Mouse (Mus musculus) neural tube, embryonic 11.5 days (tissue): ENCODE measurements around the gene Zfp64. TPM values are rescaled to one million over a fixed set of nuclear protein-coding genes. Genes with fewer than 3 reads are reported as not detected.
A peak's percentile ranks its signal among the peaks of the same experiment; 100 is the strongest.

Source experiments
- ATAC-seq: fragments of 200-750 bp; cut with Nextera tagmentation; 2 replicates; pipeline ENCODE4 v1.8.0; 2017; ENCODE audit warnings: moderate number of reproducible peaks, mild to moderate bottlenecking, moderate TSS enrichment, moderate library complexity; ENCODE audit not compliant: insufficient read depth, low FRiP score, low TSS enrichment
- DNase-seq: peaks from one replicate; pipeline ENCODE4 v3.0.0-alpha.2; 2015; ENCODE audit warnings: low spot score
- H3K27ac ChIP-seq: fragments of 300-500 bp; sonication (generic); 2 replicates; pipeline ENCODE4 v1.5.1; 2014; ENCODE audit warnings: low read depth, mild to moderate bottlenecking, low read length
- H3K27me3 ChIP-seq: fragments of 300-500 bp; sonication (generic); 2 replicates; pipeline ENCODE4 v1.6.1; 2014; ENCODE audit warnings: mild to moderate bottlenecking, low read length, mixed read lengths; ENCODE audit not compliant: control insufficient read depth, insufficient read depth
- H3K36me3 ChIP-seq: fragments of 300-500 bp; sonication (generic); 2 replicates; pipeline ENCODE4 v1.6.1; 2014; ENCODE audit warnings: mild to moderate bottlenecking, low read length, moderate library complexity, mixed read lengths; ENCODE audit not compliant: control insufficient read depth, insufficient read depth
- H3K4me1 ChIP-seq: fragments of 300-500 bp; sonication (generic); 2 replicates; pipeline ENCODE4 v1.6.1; 2014; ENCODE audit warnings: low read length, mixed read lengths; ENCODE audit not compliant: control insufficient read depth, insufficient read depth
- H3K4me2 ChIP-seq: fragments of 300-500 bp; sonication (generic); 2 replicates; pipeline ENCODE4 v1.6.1; 2014; ENCODE audit warnings: low read depth, mild to moderate bottlenecking, moderate library complexity
- H3K4me3 ChIP-seq: fragments of 300-500 bp; sonication (generic); 2 replicates; pipeline ENCODE4 v1.5.1; 2014; ENCODE audit warnings: low read depth, low read length
- H3K9ac ChIP-seq: fragments of 300-500 bp; sonication (generic); 2 replicates; pipeline ENCODE4 v1.6.1; 2014; ENCODE audit warnings: mild to moderate bottlenecking, low read length
- H3K9me3 ChIP-seq: fragments of 300-500 bp; sonication (generic); 2 replicates; pipeline ENCODE4 v1.6.1; 2016; ENCODE audit warnings: low read length; ENCODE audit not compliant: control insufficient read depth
- WGBS: fragments of 180-500 bp; shearing (Covaris S2); extraction: QIAGEN DNeasy Blood & Tissue Kit; methylation state at CpG from one replicate; pipeline ENCODE4 v1.1.7; 2014; 5-methylcytosine and 5-hydroxymethylcytosine counted together
- polyA plus RNA-seq: library from polyadenylated mRNA; unstranded; fragments of >200 nt; fragmentation: Nextera tagmentation; extraction: Ambion mirVana; gene quantifications from 2 replicates; pipeline ENCODE4 v1.2.1, GENCODE M21; 2014

Zfp64 gene
- polyA plus RNA-seq, 1 experiment from 2014 or later, result 35.1 TPM

GRCm38 (mm10) chr2:168912901-168913721, 42.3 kb downstream of the Zfp64 start:
- Histone ChIP-seq H3K27me3 (peaks cover 30% of the 10 kb centered on the region), H3K36me3 (no peaks in the 10 kb centered on the region), H3K4me1 (peaks cover 15% of the 10 kb centered on the region), H3K27ac (no peak overlapping the region), H3K4me3 (peak overlapping the region; percentile 52), H3K4me2 (peak overlapping the region; percentile 96), H3K9ac (peak overlapping the region; percentile 35; the same call in 1 of the 2 replicates), H3K9me3 (no peaks in the 10 kb centered on the region)
- 0 out of 2 replicates have a peak, but pooled peaks have one; percentile 10 for ATAC-seq
- 1% methylated on average over 31 of the region's 31 CpGs for WGBS
- no peak for DNase-seq

- DNase-seq (peak; percentile 58), ATAC-seq (peak; percentile 49; the same call in 1 of the 2 replicates)
- Histone ChIP-seq H3K36me3 (no peaks in the 10 kb centered on the region), H3K9me3 (no peaks in the 10 kb centered on the region), H3K4me1 (peaks cover 15% of the 10 kb centered on the region), H3K27ac (no peak overlapping the region), H3K4me2 (peak overlapping the region; percentile 96), H3K4me3 (peak overlapping the region; percentile 52), H3K9ac (peak overlapping the region; percentile 35), H3K27me3 (peaks cover 30% of the 10 kb centered on the region)
- WGBS, result 0% methylated on average over 69 of the region's 70 CpGs
Measured at GRCm38 (mm10) chr2:168912051-168912891, 43.1 kb downstream of the Zfp64 start.

GRCm38 (mm10) chr2:168911527-168911926, 43.9 kb downstream of the Zfp64 start:
- H3K36me3 ChIP-seq, result no peaks in the 10 kb centered on the region
- DNase-seq (no peak), ATAC-seq (no peak)
- H3K9ac ChIP-seq, result no peak overlapping the region; the same call in 1 of the 2 replicates
- peaks cover 30% of the 10 kb centered on the region for H3K27me3 ChIP-seq
- H3K9me3 ChIP-seq, result no peaks in the 10 kb centered on the region
- no peak overlapping the region for H3K27ac ChIP-seq
- peaks cover 15% of the 10 kb centered on the region for H3K4me1 ChIP-seq
- peak overlapping the region; percentile 52 for H3K4me3 ChIP-seq
- WGBS, result 3% methylated on average over 19 of the region's 19 CpGs
- H3K4me2 ChIP-seq, result peak overlapping the region; percentile 96

- Histone ChIP-seq H3K9me3 (no peaks in the 10 kb centered on the region), H3K4me2 (no peak overlapping the region), H3K4me3 (no peak overlapping the region), H3K27ac (no peak overlapping the region), H3K4me1 (peaks cover 10% of the 10 kb centered on the region), H3K9ac (no peak overlapping the region), H3K36me3 (no peaks in the 10 kb centered on the region), H3K27me3 (peaks cover 6% of the 10 kb centered on the region)
- WGBS, result 51% methylated on average over 11 of the region's 11 CpGs
- no peak for DNase-seq
- no peak for ATAC-seq
Measured at GRCm38 (mm10) chr2:168906022-168906421, 49.4 kb downstream of the Zfp64 start.

GRCm38 (mm10) chr2:168904846-168905245, 50.5 kb downstream of the Zfp64 start:
- Histone ChIP-seq H3K9ac (no peak overlapping the region), H3K4me3 (no peak overlapping the region), H3K27me3 (no peaks in the 10 kb centered on the region), H3K27ac (no peak overlapping the region), H3K9me3 (no peaks in the 10 kb centered on the region), H3K4me2 (no peak overlapping the region), H3K4me1 (0 out of 2 replicates have a peak, but pooled peaks cover 4% of the 10 kb centered on the region), H3K36me3 (no peaks in the 10 kb centered on the region)
- ATAC-seq (no peak), DNase-seq (no peak)
- 66% methylated on average over 3 of the region's 3 CpGs for WGBS

- H3K4me3 ChIP-seq, result no peak overlapping the region
- WGBS, result 19% methylated on average over 9 of the region's 9 CpGs
- H3K9ac ChIP-seq, result no peak overlapping the region
- ATAC-seq (no peak), DNase-seq (peak; percentile 80)
- no peaks in the 10 kb centered on the region for H3K9me3 ChIP-seq
- 0 out of 2 replicates have a peak, but pooled peaks cover 4% of the 10 kb centered on the region for H3K4me1 ChIP-seq
- no peaks in the 10 kb centered on the region for H3K36me3 ChIP-seq
- H3K27me3 ChIP-seq, result no peaks in the 10 kb centered on the region
- H3K27ac ChIP-seq, result no peak overlapping the region
- no peak overlapping the region for H3K4me2 ChIP-seq
Measured at GRCm38 (mm10) chr2:168904188-168904587, 51.2 kb downstream of the Zfp64 start.

- H3K27me3 ChIP-seq, result no peaks in the 10 kb centered on the region
- no peaks in the 10 kb centered on the region for H3K9me3 ChIP-seq
- H3K27ac ChIP-seq, result no peak overlapping the region
- no peaks in the 10 kb centered on the region for H3K36me3 ChIP-seq
- no peak overlapping the region for H3K4me3 ChIP-seq
- DNase-seq, result peak; percentile 59
- ATAC-seq, result no peak
- H3K4me2 ChIP-seq, result no peak overlapping the region
- 0 out of 2 replicates have a peak, but pooled peaks cover 4% of the 10 kb centered on the region for H3K4me1 ChIP-seq
- 37% methylated on average over 8 of the region's 8 CpGs for WGBS
- H3K9ac ChIP-seq, result no peak overlapping the region
Measured at GRCm38 (mm10) chr2:168902634-168903033, 52.8 kb downstream of the Zfp64 start.

- no peaks in the 10 kb centered on the region for H3K4me1 ChIP-seq
- DNase-seq (no peak), ATAC-seq (no peak)
- no peaks in the 10 kb centered on the region for H3K36me3 ChIP-seq
- H3K4me3 ChIP-seq, result no peak overlapping the region
- H3K27ac ChIP-seq, result no peak overlapping the region
- 81% methylated on average over 7 of the region's 7 CpGs for WGBS
- H3K4me2 ChIP-seq, result no peak overlapping the region
- H3K9ac ChIP-seq, result no peak overlapping the region
- no peaks in the 10 kb centered on the region for H3K27me3 ChIP-seq
- H3K9me3 ChIP-seq, result no peaks in the 10 kb centered on the region
Measured at GRCm38 (mm10) chr2:168897906-168898305, 57.5 kb downstream of the Zfp64 start.
